Mouse (Mus musculus) CH12.LX (cell line): Measurements from ENCODE around the gene Cdc14a.

Experiments used
- CTCF ChIP-seq, 2 experiments: IDR thresholded peaks in 1 of 2; conservative IDR thresholded peaks in 1 of 2; 2 replicates each; pipeline ENCODE4 v1.5.1; 2011 to 2012; ENCODE audit warnings: low read depth in 2 of 2, low read length in 2 of 2, improper control_type of control experiment in 1 of 2, inconsistent platforms in 1 of 2, mild to moderate bottlenecking in 1 of 2, moderate library complexity in 1 of 2
- E2F4 ChIP-seq: IDR thresholded peaks from 2 replicates; pipeline ENCODE4 v1.6.1; 2011; ENCODE audit warnings: low read depth, low read length, improper control_type of control experiment; ENCODE audit not compliant: insufficient replicate concordance
- ELF1 ChIP-seq: IDR thresholded peaks from 2 replicates; pipeline ENCODE4 v1.6.1; 2014; ENCODE audit warnings: low read depth, mild to moderate bottlenecking, inconsistent platforms, low read length, improper control_type of control experiment
- MEF2A ChIP-seq: IDR thresholded peaks from 2 replicates; pipeline ENCODE4 v1.6.1; 2014; ENCODE audit warnings: low read depth, mild to moderate bottlenecking, inconsistent platforms, low read length, improper control_type of control experiment, borderline replicate concordance
- POLR2AphosphoS2 ChIP-seq: IDR thresholded peaks from 2 replicates; pipeline ENCODE4 v1.6.1; 2011; ENCODE audit warnings: low read depth, low read length, improper control_type of control experiment
- RAD21 ChIP-seq: IDR thresholded peaks from 2 replicates; pipeline ENCODE4 v1.6.1; 2011; ENCODE audit warnings: low read depth, mild to moderate bottlenecking, low read length, improper control_type of control experiment, moderate library complexity
- TCF12 ChIP-seq: IDR thresholded peaks from 2 replicates; pipeline ENCODE4 v1.6.1; 2014; ENCODE audit warnings: low read depth, mild to moderate bottlenecking, inconsistent platforms, low read length, improper control_type of control experiment
- USF1 ChIP-seq: IDR thresholded peaks from 2 replicates; pipeline ENCODE4 v1.6.1; 2014; ENCODE audit warnings: low read depth, mild to moderate bottlenecking, inconsistent platforms, low read length, improper control_type of control experiment

- TF ChIP-seq POLR2AphosphoS2 (no peak), E2F4 (no peak), ELF1 (no peak), CTCF (conservative IDR thresholded peaks at IDR 0.05 in 1 of 2, IDR thresholded peaks at IDR 0.05 in 1 of 2; ENCODE audit: low read depth in 2 of 2, low read length in 2 of 2) (no peak), MEF2A (no peak), TCF12 (no peak), RAD21 (no peak), USF1 (no peak)
Measured at GRCm38 (mm10) chr3:116410051-116410450, 13.8 kb downstream of the Cdc14a start.
